Mouse (Mus musculus) heart, embryonic 16.5 days (tissue): Measurements from ENCODE around the gene Dnajc5. TPM values are rescaled to one million over a fixed set of nuclear protein-coding genes. Genes with fewer than 3 reads are reported as not detected.

Source experiments
- ATAC-seq: fragments of 200-750 bp; cut with Nextera tagmentation; replicated peaks from 2 replicates; pipeline ENCODE4 v1.8.0; 2017; ENCODE audit warnings: moderate number of reproducible peaks; ENCODE audit not compliant: insufficient read depth, low FRiP score; ENCODE audit errors: extremely low read depth
- H3K27ac ChIP-seq: fragments of 300-500 bp; sonication (generic); 2 replicates; pipeline ENCODE4 v1.5.1; 2014; ENCODE audit warnings: mild to moderate bottlenecking, low read length, control low read depth, moderate library complexity
- H3K27me3 ChIP-seq: fragments of 300-500 bp; sonication (generic); 2 replicates; pipeline ENCODE4 v1.6.1; 2014; ENCODE audit warnings: low read length, mixed read lengths; ENCODE audit not compliant: control insufficient read depth, insufficient read depth
- H3K36me3 ChIP-seq: fragments of 300-500 bp; sonication (generic); 2 replicates; pipeline ENCODE4 v1.6.1; 2014; ENCODE audit not compliant: control insufficient read depth, insufficient read depth
- H3K4me1 ChIP-seq: fragments of 300-500 bp; sonication (generic); 2 replicates; pipeline ENCODE4 v1.6.1; 2014; ENCODE audit warnings: low read length, mixed read lengths; ENCODE audit not compliant: control insufficient read depth, insufficient read depth
- H3K4me2 ChIP-seq: fragments of 300-500 bp; sonication (generic); 2 replicates; pipeline ENCODE4 v1.6.1; 2014; ENCODE audit warnings: low read depth, mild to moderate bottlenecking, control low read depth, low read length
- H3K4me3 ChIP-seq: fragments of 300-500 bp; sonication (generic); 2 replicates; pipeline ENCODE4 v1.5.1; 2014; ENCODE audit warnings: mild to moderate bottlenecking, control low read depth, low read length
- H3K9ac ChIP-seq: fragments of 300-500 bp; sonication (generic); 2 replicates; pipeline ENCODE4 v1.6.1; 2014; ENCODE audit warnings: low read length, control low read depth
- H3K9me3 ChIP-seq: fragments of 300-500 bp; sonication (generic); replicated peaks from 2 replicates; pipeline ENCODE4 v1.6.1; 2016; ENCODE audit warnings: low read length; ENCODE audit not compliant: control insufficient read depth
- WGBS: fragments of 180-500 bp; shearing (Covaris S2); extraction: QIAGEN DNeasy Blood & Tissue Kit; methylation state at CpG from one replicate; pipeline ENCODE4 v1.1.7; 2014; 5-methylcytosine and 5-hydroxymethylcytosine counted together
- polyA plus RNA-seq: library from polyadenylated mRNA; unstranded; fragments of >200 nt; fragmentation: Nextera tagmentation; extraction: Ambion mirVana; gene quantifications from 2 replicates; pipeline ENCODE4 v1.2.1, GENCODE M21; 2015

The Dnajc5 gene
- polyA plus RNA-seq, 1 experiment from 2014 or later, result 77.9 TPM

- H3K9me3 ChIP-seq, result no peaks in the 10 kb centered on the region
- no peak for ATAC-seq
- no peak overlapping the region for H3K4me3 ChIP-seq
- no peaks in the 10 kb centered on the region for H3K27me3 ChIP-seq
- H3K4me1 ChIP-seq, result peaks cover 14% of the 10 kb centered on the region
- 67% methylated on average over 4 of the region's 4 CpGs for WGBS
- H3K9ac ChIP-seq, result no peak overlapping the region
- H3K36me3 ChIP-seq, result no peaks in the 10 kb centered on the region
- H3K27ac ChIP-seq, result no peak overlapping the region
- H3K4me2 ChIP-seq, result no peak overlapping the region
Observed at GRCm38 (mm10) chr2:181594946-181595696, 74.8 kb downstream of the Dnajc5 start.

GRCm38 (mm10) chr2:181596221-181596960, 76.1 kb downstream of the Dnajc5 start:
- Histone ChIP-seq H3K27ac (no peak overlapping the region), H3K4me1 (peaks cover 16% of the 10 kb centered on the region), H3K4me3 (no peak overlapping the region), H3K9me3 (no peaks in the 10 kb centered on the region), H3K9ac (no peak overlapping the region), H3K27me3 (no peaks in the 10 kb centered on the region), H3K4me2 (no peak overlapping the region), H3K36me3 (no peaks in the 10 kb centered on the region)
- WGBS, result 56% methylated on average over 6 of the region's 6 CpGs
- no peak for ATAC-seq

- no peak overlapping the region for H3K27ac ChIP-seq
- H3K27me3 ChIP-seq, result no peaks in the 10 kb centered on the region
- H3K9me3 ChIP-seq, result no peaks in the 10 kb centered on the region
- WGBS, result 66% methylated on average over 7 of the region's 7 CpGs
- H3K36me3 ChIP-seq, result no peaks in the 10 kb centered on the region
- H3K4me3 ChIP-seq, result no peak overlapping the region
- H3K9ac ChIP-seq, result no peak overlapping the region
- H3K4me1 ChIP-seq, result peaks cover 17% of the 10 kb centered on the region
- no peak for ATAC-seq
- no peak overlapping the region for H3K4me2 ChIP-seq
Observed at GRCm38 (mm10) chr2:181597378-181598061, 77.2 kb downstream of the Dnajc5 start.

GRCm38 (mm10) chr2:181598454-181599351, 78.4 kb downstream of the Dnajc5 start, which contains the start of gene Samd10:
Samd10 (minus strand) TSS chr2:181599212.
- 3% methylated on average over 71 of the region's 71 CpGs for WGBS
- peaks cover 15% of the 10 kb centered on the region for H3K4me1 ChIP-seq
- no peaks in the 10 kb centered on the region for H3K27me3 ChIP-seq
- peak within 1 kb of the TSS; percentile 86 for H3K4me3 ChIP-seq
- H3K9me3 ChIP-seq, result no peaks in the 10 kb centered on the region
- peak within 1 kb of the TSS; percentile 97 for H3K4me2 ChIP-seq
- H3K36me3 ChIP-seq, result no peaks in the 10 kb centered on the region
- H3K9ac ChIP-seq, result peak within 1 kb of the TSS; percentile 91
- H3K27ac ChIP-seq, result peak within 1 kb of the TSS; percentile 73
- ATAC-seq, result peak; percentile 29

- H3K4me2 ChIP-seq, result peak overlapping the region; percentile 89
- no peaks in the 10 kb centered on the region for H3K9me3 ChIP-seq
- H3K9ac ChIP-seq, result peak overlapping the region; percentile 94
- 66% methylated on average over 6 of the region's 6 CpGs for WGBS
- no peaks in the 10 kb centered on the region for H3K36me3 ChIP-seq
- H3K4me3 ChIP-seq, result peak overlapping the region; percentile 99
- no peaks in the 10 kb centered on the region for H3K27me3 ChIP-seq
- ATAC-seq, result no peak
- H3K4me1 ChIP-seq, result peaks cover 15% of the 10 kb centered on the region
- H3K27ac ChIP-seq, result peak overlapping the region; percentile 81; the same call in 1 of the 2 replicates
Observed at GRCm38 (mm10) chr2:181600226-181600758, 80.0 kb downstream of the Dnajc5 start.

- peak; percentile 92 for ATAC-seq
- H3K4me1 ChIP-seq, result peaks cover 15% of the 10 kb centered on the region
- peak overlapping the region; percentile 89 for H3K4me2 ChIP-seq
- peak overlapping the region; percentile 94 for H3K9ac ChIP-seq
- H3K27me3 ChIP-seq, result no peaks in the 10 kb centered on the region
- peak overlapping the region; percentile 82 for H3K27ac ChIP-seq
- no peaks in the 10 kb centered on the region for H3K36me3 ChIP-seq
- H3K4me3 ChIP-seq, result peak overlapping the region; percentile 99
- H3K9me3 ChIP-seq, result no peaks in the 10 kb centered on the region
- under 1% methylated on average over 57 of the region's 57 CpGs for WGBS
Observed at GRCm38 (mm10) chr2:181600828-181601750, 80.8 kb downstream of the Dnajc5 start.

- no peak for ATAC-seq
- Histone ChIP-seq H3K4me1 (peaks cover 15% of the 10 kb centered on the region), H3K9ac (peak overlapping the region; percentile 94), H3K36me3 (no peaks in the 10 kb centered on the region), H3K9me3 (no peaks in the 10 kb centered on the region), H3K27me3 (no peaks in the 10 kb centered on the region), H3K4me3 (peak overlapping the region; percentile 99), H3K4me2 (peak overlapping the region; percentile 89), H3K27ac (no peak overlapping the region; the same call in 1 of the 2 replicates)
- WGBS, result 24% methylated on average over 10 of the region's 10 CpGs
Observed at GRCm38 (mm10) chr2:181601751-181602145, 81.5 kb downstream of the Dnajc5 start.
